Mouse (Mus musculus) small intestine, adult 2 months (tissue): ENCODE data around the gene Cdyl2.

Source experiments
- CTCF ChIP-seq: fragments of 200-500 bp; IDR thresholded peaks from 2 replicates; pipeline ENCODE4 v1.5.1; 2012; ENCODE audit warnings: low read depth, mild to moderate bottlenecking, control low read depth, inconsistent platforms, low read length, moderate library complexity, mixed read lengths; ENCODE audit not compliant: insufficient replicate concordance, insufficient read length; ENCODE audit errors: extremely low read depth
- POLR2A ChIP-seq: fragments of 200-500 bp; IDR thresholded peaks from 2 replicates; pipeline ENCODE4 v1.6.1; 2012; ENCODE audit warnings: low read depth, mild to moderate bottlenecking, control low read depth, inconsistent platforms, low read length, moderate library complexity

- no peak for TF ChIP-seq POLR2A
- no peak; the same call in 1 of the 2 replicates for TF ChIP-seq CTCF
These were observed 39.1 kb upstream of the Cdyl2 start for GRCm38 (mm10) chr8:116771797-116772343.
